Comparison of ENCODE assay signal across 21 mouse cellular contexts in genomic region chr5:131039611-131040313, GRCm38 (mm10).
"Had no signal": no experiment of that assay in that cellular context is flagged by ENCODE, and none has a peak within 500 bp of the region (broad histone marks: within the 10 kb centered on the region; RNA-seq: fewer than 3 reads in every experiment).

No protein-coding gene starts in this region.

- H3K27me3 ChIP-seq: heart, embryonic 13.5 days; heart, embryonic 15.5 days; hindbrain, embryonic 13.5 days; hindbrain, embryonic 15.5 days; limb, embryonic 12.5 days; liver, embryonic 13.5 days; liver, embryonic 15.5 days had no signal

- H3K9me3 ChIP-seq: heart, embryonic 13.5 days; heart, embryonic 15.5 days; hindbrain, embryonic 13.5 days; hindbrain, embryonic 15.5 days; limb, embryonic 10.5 days; limb, embryonic 12.5 days had no signal

- ATAC-seq: hindbrain, postnatal 0 days had no signal

- H3K4me2 ChIP-seq: heart, embryonic 11.5 days; heart, embryonic 13.5 days; heart, embryonic 15.5 days; hindbrain, embryonic 13.5 days; hindbrain, embryonic 15.5 days; limb, embryonic 12.5 days; liver, embryonic 11.5 days; liver, embryonic 13.5 days; liver, embryonic 15.5 days had no signal

- H3K9ac ChIP-seq: heart, embryonic 13.5 days; heart, embryonic 15.5 days; hindbrain, embryonic 13.5 days; hindbrain, embryonic 15.5 days; limb, embryonic 12.5 days; liver, embryonic 13.5 days; liver, embryonic 15.5 days had no signal

- H3K27ac ChIP-seq: heart, embryonic 13.5 days; heart, embryonic 15.5 days; hindbrain, embryonic 13.5 days; hindbrain, embryonic 15.5 days; hindbrain, postnatal 0 days; layer of hippocampus, adult 2 months; left cerebral cortex, adult 2 months; limb, embryonic 10.5 days; limb, embryonic 12.5 days; liver, embryonic 13.5 days; liver, embryonic 15.5 days had no signal

- DNase-seq: gastrocnemius, postnatal 14 days; gastrocnemius, postnatal 36 days; heart, adult 18-20 months; heart, postnatal 14 days; heart, postnatal 36 days; kidney, adult 18-20 months; kidney, postnatal 14 days; liver; liver, embryonic 13.5 days had no signal

- H3K4me3 ChIP-seq: heart, embryonic 13.5 days; heart, embryonic 15.5 days; hindbrain, embryonic 13.5 days; hindbrain, embryonic 15.5 days; layer of hippocampus, adult 2 months; left cerebral cortex, adult 2 months; limb, embryonic 10.5 days; limb, embryonic 12.5 days; liver, embryonic 13.5 days; liver, embryonic 15.5 days had no signal

- H3K36me3 ChIP-seq: heart, embryonic 13.5 days; heart, embryonic 15.5 days; hindbrain, embryonic 13.5 days; hindbrain, embryonic 15.5 days; limb, embryonic 10.5 days; limb, embryonic 12.5 days; liver, embryonic 13.5 days; liver, embryonic 15.5 days had no signal

- H3K4me1 ChIP-seq: heart, embryonic 13.5 days; heart, embryonic 15.5 days; hindbrain, embryonic 13.5 days; hindbrain, embryonic 15.5 days; limb, embryonic 10.5 days; limb, embryonic 12.5 days; liver, embryonic 13.5 days; liver, embryonic 15.5 days had no signal
